Mouse (Mus musculus) embryonic facial prominence, embryonic 12.5 days (tissue): ENCODE data around the gene Spag16. TPM values are rescaled to one million over a fixed set of nuclear protein-coding genes. Genes with fewer than 3 reads are reported as not detected.
A peak's percentile ranks its signal among the peaks of the same experiment; 100 is the strongest.

ENCODE experiments used
- ATAC-seq: fragments of 200-750 bp; cut with Nextera tagmentation; 2 replicates; pipeline ENCODE4 v1.8.0; 2017; ENCODE audit not compliant: insufficient number of reproducible peaks, insufficient read depth, low FRiP score, low TSS enrichment
- H3K27ac ChIP-seq: fragments of 300-500 bp; sonication (generic); 2 replicates; pipeline ENCODE4 v1.5.1; 2016; ENCODE audit warnings: mild to moderate bottlenecking
- H3K27me3 ChIP-seq: fragments of 300-500 bp; sonication (generic); 2 replicates; pipeline ENCODE4 v1.6.1; 2016; ENCODE audit warnings: mild to moderate bottlenecking, moderate library complexity
- H3K36me3 ChIP-seq: fragments of 300-500 bp; sonication (generic); 2 replicates; pipeline ENCODE4 v1.6.1; 2016; ENCODE audit warnings: mild to moderate bottlenecking
- H3K4me1 ChIP-seq: fragments of 300-500 bp; sonication (generic); 2 replicates; pipeline ENCODE4 v1.6.1; 2016
- H3K4me2 ChIP-seq: fragments of 300-500 bp; sonication (generic); replicated peaks from 2 replicates; pipeline ENCODE4 v1.6.1; 2016; ENCODE audit warnings: mild to moderate bottlenecking, moderate library complexity
- H3K4me3 ChIP-seq: fragments of 300-500 bp; sonication (generic); 2 replicates; pipeline ENCODE4 v1.5.1; 2016; ENCODE audit warnings: mild to moderate bottlenecking
- H3K9ac ChIP-seq: fragments of 300-500 bp; sonication (generic); 2 replicates; pipeline ENCODE4 v1.6.1; 2016; ENCODE audit warnings: mild to moderate bottlenecking, moderate library complexity
- H3K9me3 ChIP-seq: fragments of 300-500 bp; sonication (generic); 2 replicates; pipeline ENCODE4 v1.6.1; 2016; ENCODE audit warnings: mild to moderate bottlenecking, moderate library complexity
- WGBS: fragments of 180-500 bp; shearing (Covaris S2); methylation state at CpG from one replicate; pipeline ENCODE4 v1.1.7; 2016; 5-methylcytosine and 5-hydroxymethylcytosine counted together
- polyA plus RNA-seq: library from polyadenylated mRNA; unstranded; fragments of >200 nt; fragmentation: Nextera tagmentation; extraction: Ambion mirVana; gene quantifications from 2 replicates; pipeline ENCODE4 v1.2.1, GENCODE M21; 2016

The Spag16 gene
- polyA plus RNA-seq, 1 experiment from 2014 or later = 1.2 TPM

GRCm38 (mm10) chr1:70529771-70530170 is 703.0 kb downstream of the Spag16 start:
- WGBS = 68% methylated on average over 2 of the region's 2 CpGs
- no peak overlapping the region for H3K27ac ChIP-seq
- no peaks in the 10 kb centered on the region for H3K36me3 ChIP-seq
- H3K4me1 ChIP-seq = no peaks in the 10 kb centered on the region
- no peak overlapping the region for H3K4me3 ChIP-seq
- H3K27me3 ChIP-seq = no peaks in the 10 kb centered on the region
- H3K9ac ChIP-seq = no peak overlapping the region
- ATAC-seq = no peak
- H3K9me3 ChIP-seq = no peaks in the 10 kb centered on the region
- H3K4me2 ChIP-seq = no peak overlapping the region

GRCm38 (mm10) chr1:70551839-70552238 is 725.1 kb downstream of the Spag16 start:
- no peak overlapping the region for H3K4me3 ChIP-seq
- 76% methylated on average over 2 of the region's 2 CpGs for WGBS
- no peak overlapping the region for H3K9ac ChIP-seq
- no peak for ATAC-seq
- H3K4me1 ChIP-seq = no peaks in the 10 kb centered on the region
- H3K9me3 ChIP-seq = no peaks in the 10 kb centered on the region
- H3K4me2 ChIP-seq = no peak overlapping the region
- H3K36me3 ChIP-seq = no peaks in the 10 kb centered on the region
- no peak overlapping the region for H3K27ac ChIP-seq
- H3K27me3 ChIP-seq = no peaks in the 10 kb centered on the region

- no peak for ATAC-seq
- Histone ChIP-seq H3K9me3 (no peaks in the 10 kb centered on the region), H3K27me3 (no peaks in the 10 kb centered on the region), H3K4me2 (no peak overlapping the region), H3K4me3 (no peak overlapping the region), H3K36me3 (no peaks in the 10 kb centered on the region), H3K9ac (no peak overlapping the region), H3K27ac (no peak overlapping the region), H3K4me1 (no peaks in the 10 kb centered on the region)
- WGBS = 86% methylated on average over 3 of the region's 3 CpGs
Measured at GRCm38 (mm10) chr1:70621805-70622204, 795.0 kb downstream of the Spag16 start.

GRCm38 (mm10) chr1:70624803-70625460 is 798.2 kb downstream of the Spag16 start:
- Histone ChIP-seq H3K9ac (no peak overlapping the region), H3K4me1 (no peaks in the 10 kb centered on the region), H3K9me3 (no peaks in the 10 kb centered on the region), H3K4me3 (no peak overlapping the region), H3K4me2 (no peak overlapping the region), H3K27ac (no peak overlapping the region), H3K36me3 (no peaks in the 10 kb centered on the region), H3K27me3 (no peaks in the 10 kb centered on the region)
- no peak for ATAC-seq
- WGBS = 54% methylated on average over 5 of the region's 5 CpGs

GRCm38 (mm10) chr1:70652719-70653118 is 825.9 kb downstream of the Spag16 start:
- no peaks in the 10 kb centered on the region for H3K9me3 ChIP-seq
- H3K4me1 ChIP-seq = no peaks in the 10 kb centered on the region
- H3K27ac ChIP-seq = no peak overlapping the region
- H3K4me2 ChIP-seq = no peak overlapping the region
- ATAC-seq = no peak
- 92% methylated on average over 4 of the region's 4 CpGs for WGBS
- H3K9ac ChIP-seq = no peak overlapping the region
- H3K36me3 ChIP-seq = no peaks in the 10 kb centered on the region
- no peak overlapping the region for H3K4me3 ChIP-seq
- no peaks in the 10 kb centered on the region for H3K27me3 ChIP-seq

- no peaks in the 10 kb centered on the region for H3K36me3 ChIP-seq
- H3K9me3 ChIP-seq = no peaks in the 10 kb centered on the region
- no peak overlapping the region for H3K9ac ChIP-seq
- H3K4me2 ChIP-seq = no peak overlapping the region
- no peak overlapping the region for H3K4me3 ChIP-seq
- no peak overlapping the region for H3K27ac ChIP-seq
- no peaks in the 10 kb centered on the region for H3K4me1 ChIP-seq
- no peak for ATAC-seq
- H3K27me3 ChIP-seq = no peaks in the 10 kb centered on the region
- WGBS = 89% methylated on average over 2 of the region's 2 CpGs
Measured at GRCm38 (mm10) chr1:70692529-70692928, 865.8 kb downstream of the Spag16 start.

- H3K36me3 ChIP-seq = no peaks in the 10 kb centered on the region
- ATAC-seq = no peak
- no peaks in the 10 kb centered on the region for H3K9me3 ChIP-seq
- WGBS = 83% methylated on average over 5 of the region's 5 CpGs
- no peak overlapping the region for H3K4me3 ChIP-seq
- H3K4me1 ChIP-seq = no peaks in the 10 kb centered on the region
- no peak overlapping the region for H3K9ac ChIP-seq
- no peak overlapping the region for H3K27ac ChIP-seq
- H3K27me3 ChIP-seq = no peaks in the 10 kb centered on the region
- no peak overlapping the region for H3K4me2 ChIP-seq
Measured at GRCm38 (mm10) chr1:70700270-70700669, 873.5 kb downstream of the Spag16 start.

GRCm38 (mm10) chr1:70703934-70704333 is 877.2 kb downstream of the Spag16 start:
- H3K36me3 ChIP-seq = no peaks in the 10 kb centered on the region
- H3K4me3 ChIP-seq = no peak overlapping the region
- H3K4me1 ChIP-seq = no peaks in the 10 kb centered on the region
- ATAC-seq = no peak
- WGBS = 79% methylated on average over 3 of the region's 3 CpGs
- H3K9me3 ChIP-seq = no peaks in the 10 kb centered on the region
- no peak overlapping the region for H3K9ac ChIP-seq
- no peaks in the 10 kb centered on the region for H3K27me3 ChIP-seq
- H3K27ac ChIP-seq = no peak overlapping the region
- no peak overlapping the region for H3K4me2 ChIP-seq

GRCm38 (mm10) chr1:70705821-70706220 is 879.1 kb downstream of the Spag16 start:
- no peaks in the 10 kb centered on the region for H3K27me3 ChIP-seq
- H3K36me3 ChIP-seq = no peaks in the 10 kb centered on the region
- H3K4me2 ChIP-seq = no peak overlapping the region
- H3K27ac ChIP-seq = no peak overlapping the region
- ATAC-seq = no peak
- H3K9ac ChIP-seq = no peak overlapping the region
- no peaks in the 10 kb centered on the region for H3K9me3 ChIP-seq
- 78% methylated on average over 3 of the region's 3 CpGs for WGBS
- H3K4me3 ChIP-seq = no peak overlapping the region
- no peaks in the 10 kb centered on the region for H3K4me1 ChIP-seq

GRCm38 (mm10) chr1:70725045-70725444 is 898.3 kb downstream of the Spag16 start:
- H3K4me3 ChIP-seq = no peak overlapping the region
- no peak overlapping the region for H3K4me2 ChIP-seq
- no peaks in the 10 kb centered on the region for H3K36me3 ChIP-seq
- 60% methylated on average over 5 of the region's 5 CpGs for WGBS
- ATAC-seq = no peak
- H3K4me1 ChIP-seq = no peaks in the 10 kb centered on the region
- no peaks in the 10 kb centered on the region for H3K27me3 ChIP-seq
- no peaks in the 10 kb centered on the region for H3K9me3 ChIP-seq
- H3K9ac ChIP-seq = no peak overlapping the region
- H3K27ac ChIP-seq = no peak overlapping the region

GRCm38 (mm10) chr1:70725655-70726066 is 898.9 kb downstream of the Spag16 start, which contains the start of gene Vwc2l:
Gene Vwc2l, plus strand, starts transcription at chr1:70725715.
- no peak within 1 kb of the TSS for H3K4me3 ChIP-seq
- H3K27me3 ChIP-seq = no peaks in the 10 kb centered on the region
- H3K27ac ChIP-seq = no peak within 1 kb of the TSS
- H3K4me1 ChIP-seq = no peaks in the 10 kb centered on the region
- no peak within 1 kb of the TSS for H3K9ac ChIP-seq
- 7% methylated on average over 13 of the region's 13 CpGs for WGBS
- no peaks in the 10 kb centered on the region for H3K36me3 ChIP-seq
- H3K9me3 ChIP-seq = no peaks in the 10 kb centered on the region
- H3K4me2 ChIP-seq = no peak within 1 kb of the TSS
- peak; percentile 56; the same call in 1 of the 2 replicates for ATAC-seq
